ENCODE assay signal across 9 mouse cellular contexts in the genomic region with DNA sequence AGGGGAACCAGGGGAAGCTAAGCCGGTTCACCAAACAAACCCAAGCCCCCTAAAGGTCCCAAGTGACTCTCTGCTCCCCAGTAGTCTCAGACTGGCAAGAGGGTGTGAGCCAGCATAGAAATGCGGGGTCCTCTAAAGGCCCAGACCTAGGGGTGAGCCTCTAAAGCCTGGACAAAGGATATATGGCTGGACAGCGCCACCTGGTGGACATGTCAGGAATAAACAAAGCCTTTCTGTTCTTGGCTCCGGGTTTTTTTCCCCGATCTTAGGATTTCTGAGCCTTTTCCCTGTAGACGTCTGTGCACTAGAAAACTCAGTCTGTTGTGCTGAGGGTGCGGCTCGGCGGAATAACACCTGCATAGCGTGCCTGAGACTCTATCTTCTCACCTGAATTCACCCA. TPM values are rescaled to one million over a fixed set of nuclear protein-coding genes. Genes with fewer than 3 reads are reported as not detected.
DNase-seq lines count a peak whose midpoint lies in the region; ATAC-seq lines count a peak whose summit lies in the region.
"Had no signal": no experiment of that assay in that cellular context is flagged by ENCODE, and none has a peak within 500 bp of the region (broad histone marks: within the 10 kb centered on the region; RNA-seq: fewer than 3 reads in every experiment).

No protein-coding gene starts in this region.

- H3K27me3 ChIP-seq in heart, embryonic 12.5 days (replicated peaks) = peaks cover 70% of the 10 kb centered on the region
- H3K27me3 ChIP-seq in liver, embryonic 12.5 days (replicated peaks) = peaks cover 48% of the 10 kb centered on the region
- H3K27me3 ChIP-seq in neural tube, embryonic 12.5 days (replicated peaks) = peaks cover 6% of the 10 kb centered on the region; the same call in 1 of the 2 replicates

- no peaks in the 10 kb centered on the region for H3K9me3 ChIP-seq in heart, embryonic 12.5 days (replicated peaks)
- no peaks in the 10 kb centered on the region for H3K9me3 ChIP-seq in liver, embryonic 12.5 days (replicated peaks)
- no peaks in the 10 kb centered on the region for H3K9me3 ChIP-seq in neural tube, embryonic 12.5 days
- H3K9me3 ChIP-seq: embryonic facial prominence, embryonic 12.5 days had no signal

- no peak overlapping the region for H3K9ac ChIP-seq in heart, embryonic 12.5 days
- H3K9ac ChIP-seq in liver, embryonic 12.5 days = no peak overlapping the region
- 0 out of 2 replicates have a peak overlapping the region, but pooled peaks have one; percentile 10 for H3K9ac ChIP-seq in neural tube, embryonic 12.5 days
- H3K9ac ChIP-seq: embryonic facial prominence, embryonic 12.5 days had no signal

- H3K4me3 ChIP-seq in heart, embryonic 12.5 days = no peak overlapping the region
- no peak overlapping the region for H3K4me3 ChIP-seq in liver, embryonic 12.5 days
- no peak overlapping the region for H3K4me3 ChIP-seq in neural tube, embryonic 12.5 days
- H3K4me3 ChIP-seq: embryonic facial prominence, embryonic 12.5 days had no signal

- H3K27ac ChIP-seq in heart, embryonic 12.5 days (ENCODE audit: poor library complexity, severe bottlenecking) = no peak overlapping the region
- H3K27ac ChIP-seq in liver, embryonic 12.5 days = no peak overlapping the region
- H3K27ac ChIP-seq in neural tube, embryonic 12.5 days = no peak overlapping the region
- H3K27ac ChIP-seq: embryonic facial prominence, embryonic 12.5 days had no signal

- peak overlapping the region; percentile 55 for H3K4me2 ChIP-seq in heart, embryonic 12.5 days
- peak overlapping the region; percentile 43 for H3K4me2 ChIP-seq in liver, embryonic 12.5 days
- peak overlapping the region; percentile 32; the same call in 1 of the 2 replicates for H3K4me2 ChIP-seq in neural tube, embryonic 12.5 days (replicated peaks)
- H3K4me2 ChIP-seq: embryonic facial prominence, embryonic 12.5 days had no signal

- WGBS in heart, embryonic 12.5 days = 2% methylated on average over 10 of the region's 10 CpGs
- 4% methylated on average over 10 of the region's 10 CpGs for whole genome bisulfite sequencing in liver, embryonic 12.5 days (ENCODE audit: insufficient replicate concordance)
- WGBS in neural tube, embryonic 12.5 days = 3% methylated on average over 10 of the region's 10 CpGs

- no peak for ATAC-seq in heart, embryonic 12.5 days (ENCODE audit: insufficient number of reproducible peaks, low FRiP score)
- ATAC-seq in liver, embryonic 12.5 days = no peak
- no peak; the same call in 1 of the 2 replicates for ATAC-seq in neural tube, embryonic 12.5 days (ENCODE audit: low FRiP score, low read depth)

- H3K4me1 ChIP-seq in heart, embryonic 12.5 days (replicated peaks) = no peaks in the 10 kb centered on the region
- H3K4me1 ChIP-seq in liver, embryonic 12.5 days = peaks cover 6% of the 10 kb centered on the region; the same call in 1 of the 2 replicates
- peaks cover 25% of the 10 kb centered on the region for H3K4me1 ChIP-seq in neural tube, embryonic 12.5 days
- H3K4me1 ChIP-seq: embryonic facial prominence, embryonic 12.5 days had no signal

- DNase-seq in 3T3-L1 (ENCODE audit: low read depth, low spot score) = peak; percentile 86
- DNase-seq in adrenal gland, adult 18-20 months (ENCODE audit: low spot score in 2 of 2) = peak; percentile 64 to 65
- DNase-seq in embryo, embryonic 9.5 days (ENCODE audit: extremely low spot score) = peak; percentile 66
- peak; percentile 48 to 80 for DNase-seq in kidney, postnatal 25 days
- DNase-seq in telencephalon, adult 2 months (ENCODE audit: low read depth, low spot score) = peak; percentile 63

- H3K36me3 ChIP-seq in heart, embryonic 12.5 days = no peaks in the 10 kb centered on the region
- no peaks in the 10 kb centered on the region for H3K36me3 ChIP-seq in liver, embryonic 12.5 days
- H3K36me3 ChIP-seq in neural tube, embryonic 12.5 days = no peaks in the 10 kb centered on the region
- H3K36me3 ChIP-seq: embryonic facial prominence, embryonic 12.5 days had no signal

RNA-seq across cellular contexts. Expression of a gene that starts 12.6 kb away (rescaled TPM):
- not detected for total RNA-seq in adrenal gland, adult 18-20 months (2021)
- not detected in 2 replicates for polyA plus RNA-seq in heart, embryonic 12.5 days (2016; fragmentation: Nextera tagmentation; extraction: Ambion mirVana)
- not detected in 2 replicates for polyA plus RNA-seq in liver, embryonic 12.5 days (2016; fragmentation: Nextera tagmentation; extraction: Ambion mirVana)
- polyA plus RNA-seq in neural tube, embryonic 12.5 days (2016; fragmentation: Nextera tagmentation; extraction: Ambion mirVana) = not detected in 2 replicates
- polyA plus RNA-seq: embryonic facial prominence, embryonic 12.5 days had no signal

RNA-seq across cellular contexts. Expression of a gene that starts 47.3 kb away (rescaled TPM):
- 1 to 10 TPM; 3.1 to 6.6 TPM for total RNA-seq in adrenal gland, adult 18-20 months (2021)
- 29.3 and 30.5 TPM in 2 replicates for polyA plus RNA-seq in heart, embryonic 12.5 days (2016; fragmentation: Nextera tagmentation; extraction: Ambion mirVana)
- 8.6 TPM in 2 replicates for polyA plus RNA-seq in liver, embryonic 12.5 days (2016; fragmentation: Nextera tagmentation; extraction: Ambion mirVana)
- 46.6 and 47.6 TPM in 2 replicates for polyA plus RNA-seq in neural tube, embryonic 12.5 days (2016; fragmentation: Nextera tagmentation; extraction: Ambion mirVana)
